Mouse (Mus musculus) thymus, postnatal 4 days (tissue): ENCODE data around the gene Rnf215.
"Not testable (repeated sequence)": the region's sequence is repeated elsewhere in the genome, so short reads cannot be mapped to it uniquely, and the experiment has no call there.

ENCODE experiments used
- DNase-seq: peaks from one replicate; pipeline ENCODE4 v3.0.0; 2021

The Rnf215 gene

GRCm38 (mm10) chr11:4148536-4149156, 13.6 kb downstream of the Rnf215 start:
- no peak for DNase-seq

GRCm38 (mm10) chr11:4149886-4150285, 14.9 kb downstream of the Rnf215 start:
- no peak for DNase-seq

DNA sequence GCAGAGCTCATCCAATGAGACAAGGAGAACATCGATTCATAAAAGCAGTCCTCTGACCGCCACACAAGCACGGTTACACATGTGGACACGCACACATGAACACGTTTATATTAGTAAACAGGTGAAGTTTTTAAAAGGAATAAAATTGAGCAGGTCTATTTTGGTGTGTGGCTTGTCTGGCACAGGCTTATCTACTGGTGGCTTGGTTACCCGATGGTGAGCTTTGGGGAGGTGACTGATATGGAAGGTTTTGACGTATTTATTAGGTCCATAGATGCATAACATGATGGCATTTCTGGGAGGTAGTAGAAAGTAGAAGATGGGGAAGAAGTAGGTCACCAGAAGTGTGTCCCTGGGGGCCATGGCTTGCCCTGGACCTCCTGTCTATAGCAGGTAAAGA, 18.7 kb downstream of the Rnf215 start:
- no peak for DNase-seq

- no peak for DNase-seq
Measured at GRCm38 (mm10) chr11:4155641-4156040, 20.6 kb downstream of the Rnf215 start.

- DNase-seq: no peak
Measured at GRCm38 (mm10) chr11:4158676-4159075, 23.7 kb downstream of the Rnf215 start.

DNA sequence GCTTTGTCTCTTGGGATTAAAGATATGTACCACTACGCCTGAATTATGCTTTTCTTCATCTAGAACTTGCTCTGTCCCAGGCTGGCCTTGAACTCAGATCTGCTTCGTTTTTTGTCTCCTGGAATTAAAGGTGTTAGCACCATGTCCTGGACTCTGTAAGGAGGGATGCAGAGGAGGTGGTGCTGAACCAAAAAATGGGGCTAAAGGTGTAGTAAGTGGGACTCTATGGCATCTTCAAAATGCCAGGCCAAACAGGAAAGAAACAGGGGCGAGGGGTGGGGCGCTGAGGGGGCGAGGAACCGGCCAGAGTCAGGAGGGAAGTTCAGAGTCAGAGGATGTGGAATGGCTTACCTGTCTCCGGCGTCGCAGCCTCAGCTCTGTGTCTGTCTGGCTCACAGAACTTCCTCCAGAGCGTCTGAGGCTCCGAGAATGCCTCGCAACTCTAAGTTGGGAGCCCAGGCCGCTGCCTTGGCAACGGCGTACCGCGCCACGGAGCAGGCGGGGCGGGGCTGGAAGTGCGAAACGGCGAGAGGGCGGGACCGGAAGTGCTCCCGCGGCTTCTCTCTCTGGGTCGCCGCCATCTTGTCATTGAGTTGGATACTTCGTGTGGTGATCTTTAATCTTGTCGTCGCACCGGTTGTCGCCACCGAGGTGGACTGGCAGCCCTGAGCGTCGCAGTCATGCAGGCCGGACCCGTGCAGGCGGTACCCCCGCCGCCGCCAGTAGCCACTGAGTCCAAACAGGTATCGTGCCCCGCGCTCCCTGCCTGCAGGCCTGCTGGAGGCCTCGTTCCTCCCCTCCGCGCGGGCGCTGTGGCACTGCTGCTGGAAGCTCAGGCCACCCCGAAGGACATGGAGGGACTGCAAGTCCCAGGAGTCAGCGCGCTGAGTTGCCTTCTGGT, 25.1 kb downstream of the Rnf215 start, which contains the start of the genes Ccdc157 and Sf3a1:
Ccdc157 (minus strand) TSS at position 486 of the 901 bp plus-strand sequence.
Sf3a1 (plus strand) TSS at position 543 of the 901 bp plus-strand sequence.
- peak; percentile 97 for DNase-seq

GRCm38 (mm10) chr11:4160758-4161480, 25.9 kb downstream of the Rnf215 start:
- DNase-seq: no peak

DNA sequence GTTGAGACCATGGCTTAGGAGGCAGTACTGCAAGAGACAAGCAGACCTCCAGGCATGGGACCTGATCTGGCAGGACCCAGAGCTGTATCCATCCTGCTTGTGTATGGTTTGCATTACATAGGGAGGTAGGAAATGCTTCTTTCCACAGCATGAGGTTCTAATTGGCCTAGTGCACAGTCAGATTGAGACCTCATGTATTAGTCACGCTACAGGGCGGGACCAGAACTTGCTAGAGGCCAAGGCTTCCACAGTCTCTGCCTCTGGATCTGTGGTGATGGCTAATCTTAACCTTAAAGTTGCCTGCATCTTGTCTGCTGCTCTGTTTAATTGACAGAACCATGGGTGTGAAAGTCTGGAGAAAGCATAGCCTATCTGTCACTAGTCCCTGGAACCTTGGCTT, 29.7 kb downstream of the Rnf215 start:
- no peak for DNase-seq

DNA sequence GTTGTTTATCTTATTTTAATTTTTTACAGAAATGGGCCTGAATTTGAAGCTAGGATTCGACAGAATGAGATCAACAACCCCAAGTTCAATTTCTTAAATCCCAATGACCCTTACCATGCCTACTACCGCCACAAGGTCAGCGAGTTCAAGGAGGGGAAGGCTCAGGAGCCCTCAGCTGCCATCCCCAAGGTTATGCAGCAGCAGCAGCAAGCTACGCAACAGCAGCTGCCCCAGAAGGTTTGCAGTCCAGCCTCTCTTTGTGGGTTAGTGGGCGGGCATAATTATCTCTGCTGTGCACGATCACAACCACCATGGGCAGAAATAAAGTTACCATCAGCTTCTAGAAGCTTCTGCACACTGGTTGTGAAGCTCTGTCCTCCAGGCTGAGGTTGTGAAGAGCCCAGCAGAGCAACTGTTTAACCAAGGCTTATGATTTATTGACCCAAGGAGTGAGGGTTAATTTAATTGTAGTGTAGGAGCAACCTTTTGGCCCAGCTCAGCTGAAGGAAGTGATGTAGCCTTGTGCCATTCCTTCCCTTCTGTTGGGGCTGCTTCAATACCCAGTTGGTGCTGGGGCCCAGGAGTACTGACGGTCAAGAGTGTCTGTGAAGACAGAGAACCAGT, 31.6 kb downstream of the Rnf215 start:
- no peak for DNase-seq

GRCm38 (mm10) chr11:4174586-4174985, 39.6 kb downstream of the Rnf215 start:
- DNase-seq: no peak

DNA sequence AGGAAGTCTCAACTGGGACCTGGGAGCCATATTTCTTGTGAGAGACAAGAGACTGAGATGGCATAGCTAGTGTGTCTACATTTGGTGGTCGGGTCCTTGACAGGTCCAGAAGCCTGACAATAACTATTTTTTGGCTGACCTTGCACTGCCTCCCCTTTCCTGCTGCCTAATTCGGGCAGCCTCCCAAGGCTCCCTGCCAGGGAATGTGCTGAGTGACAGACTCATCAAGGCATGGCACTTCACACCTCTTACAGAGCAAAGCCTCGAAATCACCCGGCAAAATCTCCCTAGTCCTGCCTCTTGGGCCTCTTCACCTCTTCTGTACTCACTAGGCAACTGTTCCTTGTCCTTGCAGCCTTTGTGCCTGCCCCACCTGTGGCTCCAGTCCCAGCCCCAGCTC, 42.7 kb downstream of the Rnf215 start:
- no peak for DNase-seq

DNA sequence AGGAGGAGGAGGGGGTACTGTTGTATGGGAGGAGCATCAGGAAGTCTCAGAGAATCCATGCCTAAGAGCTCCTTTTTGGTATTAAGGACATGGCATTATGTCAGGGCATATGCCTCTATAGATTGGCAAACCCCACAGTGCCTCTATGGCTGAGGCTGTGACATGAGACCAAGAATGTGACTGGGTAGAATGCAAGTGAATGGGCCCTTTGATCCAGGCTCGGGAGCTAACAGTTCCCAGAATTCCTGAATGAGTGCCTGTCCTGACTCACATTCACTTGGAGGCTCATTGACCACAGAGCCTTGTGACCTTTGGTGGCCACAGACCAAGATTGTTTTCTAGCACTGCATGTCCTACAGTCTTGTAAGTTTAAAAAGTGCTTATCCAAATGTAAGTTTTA, 47.1 kb downstream of the Rnf215 start:
- no peak for DNase-seq

DNA sequence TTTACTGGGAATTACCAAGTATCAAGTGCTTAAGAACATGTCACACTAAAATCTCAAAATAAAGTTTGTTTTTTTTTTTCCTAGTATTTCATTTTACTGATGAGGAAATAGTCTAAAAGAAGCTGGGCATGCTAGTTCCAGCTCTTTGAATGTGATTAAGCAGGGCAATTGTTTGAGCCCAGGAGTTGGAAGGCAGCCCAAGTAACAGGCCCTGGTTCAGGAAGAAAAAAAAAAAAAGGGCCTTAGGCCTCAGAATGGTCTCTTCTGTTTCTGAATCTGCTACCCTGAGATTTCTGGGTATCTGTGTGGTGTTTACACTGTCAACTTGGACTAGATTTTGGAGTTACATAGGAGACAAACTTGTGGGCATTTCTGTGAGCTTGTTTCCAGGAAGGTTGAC, 48.5 kb downstream of the Rnf215 start:
- DNase-seq: no peak

GRCm38 (mm10) chr11:4184251-4184952, 49.4 kb downstream of the Rnf215 start:
- no peak for DNase-seq

GRCm38 (mm10) chr11:4185480-4185879, 50.5 kb downstream of the Rnf215 start:
- DNase-seq: not testable (repeated sequence)

- peak; percentile 99 for DNase-seq
Measured at GRCm38 (mm10) chr11:4186486-4187317, 51.7 kb downstream of the Rnf215 start, which contains the start of gene Tbc1d10a. Gene Tbc1d10a, plus strand, starts transcription at chr11:4186789.

DNA sequence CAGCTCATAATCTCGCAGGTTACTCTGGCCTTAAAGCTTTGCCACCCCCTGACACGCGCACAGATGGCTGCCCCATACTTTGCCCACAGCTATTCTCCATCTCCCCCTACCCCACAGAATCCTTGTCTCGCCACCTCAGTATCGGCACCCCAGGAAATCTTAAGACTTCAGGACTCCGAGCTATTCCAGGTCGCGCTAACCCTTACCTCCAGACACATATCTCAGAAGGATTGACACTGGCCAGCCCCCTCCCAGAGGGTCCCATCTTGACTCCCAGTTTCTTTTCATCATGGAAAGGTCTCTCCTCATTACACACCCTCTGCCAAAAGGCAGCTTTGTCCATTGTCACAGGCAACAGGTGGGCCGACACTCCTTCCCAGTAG, 52.3 kb downstream of the Rnf215 start:
- no peak for DNase-seq

DNA sequence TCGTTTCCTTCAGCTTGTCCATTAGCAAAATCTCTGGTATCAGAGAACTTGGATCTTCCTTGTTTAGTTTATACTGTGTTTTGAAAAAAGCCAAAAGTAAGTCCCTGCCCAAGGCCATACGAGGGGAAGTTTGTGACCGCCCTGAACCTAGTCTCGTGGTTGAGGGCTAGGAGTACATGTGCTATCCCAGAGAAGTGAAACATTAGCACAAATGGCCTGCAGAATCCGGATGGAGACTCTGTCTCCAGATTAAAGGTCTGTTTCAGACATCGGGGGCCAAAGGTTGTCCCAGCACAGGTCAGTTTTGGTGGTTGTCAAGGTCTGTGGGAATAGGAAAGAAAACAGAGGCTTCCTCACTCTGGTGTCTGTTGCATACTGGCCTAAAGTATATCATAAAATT, 54.2 kb downstream of the Rnf215 start:
- DNase-seq: no peak

DNA sequence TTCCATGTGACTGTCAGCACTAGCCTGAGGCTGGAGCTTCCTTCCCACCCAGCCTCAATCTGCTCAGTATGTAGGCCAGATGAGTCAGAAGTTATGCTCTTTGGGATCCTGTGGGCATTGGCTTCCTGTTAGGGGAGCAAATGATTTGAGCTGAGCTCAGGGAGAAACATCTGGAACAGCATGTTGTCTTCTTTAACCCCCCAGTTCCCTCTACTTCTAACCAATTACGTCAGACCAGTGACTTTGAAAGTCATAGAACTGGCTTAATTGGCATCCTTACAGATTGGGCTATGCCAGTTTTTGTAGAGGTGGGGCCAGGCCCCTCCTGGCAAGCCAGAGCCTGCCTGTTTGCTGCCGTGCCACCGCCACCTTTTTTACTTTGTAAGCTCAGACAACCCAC, 55.7 kb downstream of the Rnf215 start:
- no peak for DNase-seq
